ENCODE assay signal across 11 mouse cellular contexts in genomic region chr9:121405088-121405681, GRCm38 (mm10).
DNase-seq lines count a peak whose midpoint lies in the region; ATAC-seq and TF ChIP-seq lines count a peak whose summit lies in the region.
"Had no signal": no experiment of that assay in that cellular context is flagged by ENCODE, and none has a peak within 500 bp of the region (broad histone marks: within the 10 kb centered on the region; RNA-seq: fewer than 3 reads in every experiment).

No protein-coding gene starts in this region.

- intact Hi-C loops in heart, adult 2 months (cut with DNase I) = no loop called here
- intact Hi-C loops in heart, postnatal 10 days (cut with DNase I) = no loop called here

- peaks cover 19% of the 10 kb centered on the region for H3K79me2 ChIP-seq in heart, adult 2 months (replicated peaks; ENCODE audit: control insufficient read depth, insufficient read depth, low read length)

- no peak for ATAC-seq in neural tube, embryonic 13.5 days (ENCODE audit: low read depth)
- peak; percentile 10; the same call in 1 of the 2 replicates for ATAC-seq in intestine, embryonic 16.5 days

- DNase-seq in heart, adult 11 months = peak; percentile 91
- DNase-seq in heart, adult 2 months = no peak
- DNase-seq in neural tube, embryonic 10.5 days (ENCODE audit: extremely low spot score, low spot score) = no peak
- DNase-seq in MN1 (ENCODE audit: low spot score) = no peak
- no peak for DNase-seq in right cerebral cortex, adult 2 months (ENCODE audit: low spot score in 2 of 2)
- DNase-seq in heart, postnatal 10 days = no peak
- DNase-seq: cerebellum, postnatal 10 days; kidney, postnatal 10 days had no signal

- TF ChIP-seq POLR2A in heart, adult 2 months (IDR thresholded peaks at IDR 0.05; ENCODE audit: insufficient read depth, low read depth, low read length) = no peak

- H3K4me1 ChIP-seq in heart, adult 2 months (ENCODE audit: control insufficient read depth, insufficient read depth, low read length) = peaks cover 9% of the 10 kb centered on the region
- H3K4me1 ChIP-seq in neural tube, embryonic 13.5 days (replicated peaks) = peaks cover 34% of the 10 kb centered on the region
- peaks cover 2% of the 10 kb centered on the region; the same call in 1 of the 2 replicates for H3K4me1 ChIP-seq in intestine, embryonic 16.5 days (ENCODE audit: control insufficient read depth, insufficient read depth, low read length)

- H3K9ac ChIP-seq in heart, adult 2 months (ENCODE audit: low read depth, low read length) = no peak overlapping the region
- H3K9ac ChIP-seq in neural tube, embryonic 13.5 days = no peak overlapping the region
- no peak overlapping the region for H3K9ac ChIP-seq in intestine, embryonic 16.5 days (ENCODE audit: low read depth, low read length)
- H3K9ac ChIP-seq: limb, embryonic 15.5 days had no signal

- H3K4me2 ChIP-seq in neural tube, embryonic 13.5 days = peak overlapping the region; percentile 61
- no peak overlapping the region for H3K4me2 ChIP-seq in intestine, embryonic 16.5 days (ENCODE audit: low read depth, low read length)
- H3K4me2 ChIP-seq: limb, embryonic 15.5 days had no signal

- 89% methylated on average over 8 of the region's 8 CpGs for WGBS in heart, adult 2 months
- WGBS in neural tube, embryonic 13.5 days = 93% methylated on average over 8 of the region's 8 CpGs
- WGBS in intestine, embryonic 16.5 days = 88% methylated on average over 8 of the region's 8 CpGs

- H3K27me3 ChIP-seq in heart, adult 2 months (ENCODE audit: control insufficient read depth, insufficient read depth, low read length) = no peaks in the 10 kb centered on the region
- no peaks in the 10 kb centered on the region for H3K27me3 ChIP-seq in neural tube, embryonic 13.5 days
- no peaks in the 10 kb centered on the region for H3K27me3 ChIP-seq in intestine, embryonic 16.5 days (replicated peaks; ENCODE audit: control insufficient read depth, insufficient read depth, low read length)
- H3K27me3 ChIP-seq: limb, embryonic 15.5 days had no signal

- TF ChIP-seq EP300 in heart, adult 2 months (IDR thresholded peaks at IDR 0.05; ENCODE audit: insufficient read depth, low read depth, low read length) = no peak

- TF ChIP-seq CTCF in heart, adult 2 months (IDR thresholded peaks at IDR 0.05) = no peak

- H3K27ac ChIP-seq in heart, adult 2 months = no peak overlapping the region
- H3K27ac ChIP-seq in neural tube, embryonic 13.5 days (replicated peaks) = no peak overlapping the region
- H3K27ac ChIP-seq in intestine, embryonic 16.5 days (ENCODE audit: low read length) = no peak overlapping the region
- H3K27ac ChIP-seq: limb, embryonic 15.5 days had no signal

- no peaks in the 10 kb centered on the region for H3K9me3 ChIP-seq in neural tube, embryonic 13.5 days
- no peaks in the 10 kb centered on the region for H3K9me3 ChIP-seq in intestine, embryonic 16.5 days (ENCODE audit: control insufficient read depth, low read length)
- H3K9me3 ChIP-seq: limb, embryonic 15.5 days had no signal

- H3K36me3 ChIP-seq in heart, adult 2 months (ENCODE audit: control insufficient read depth, insufficient read depth, low read length) = no peaks in the 10 kb centered on the region
- H3K36me3 ChIP-seq in neural tube, embryonic 13.5 days = no peaks in the 10 kb centered on the region
- H3K36me3 ChIP-seq in intestine, embryonic 16.5 days (ENCODE audit: control insufficient read depth, insufficient read depth, low read length) = no peaks in the 10 kb centered on the region

- H3K4me3 ChIP-seq in heart, adult 2 months = no peak overlapping the region
- 0 out of 2 replicates have a peak overlapping the region, but pooled peaks have one; percentile 46 for H3K4me3 ChIP-seq in neural tube, embryonic 13.5 days
- no peak overlapping the region for H3K4me3 ChIP-seq in intestine, embryonic 16.5 days (ENCODE audit: low read length)
- H3K4me3 ChIP-seq: limb, embryonic 15.5 days had no signal
